Mouse (Mus musculus) kidney, adult 2 months (tissue): ENCODE measurements around the gene Rin3.

ENCODE experiments used
- CTCF ChIP-seq: fragments of 200-500 bp; conservative IDR thresholded peaks from 2 replicates; pipeline ENCODE4 v1.5.1; 2011; ENCODE audit warnings: low read depth, mild to moderate bottlenecking, control low read depth, low read length, moderate library complexity, mixed read lengths; ENCODE audit not compliant: insufficient read depth, insufficient read length
- POLR2A ChIP-seq: fragments of 200-500 bp; IDR thresholded peaks from one replicate; pipeline ENCODE4 v1.6.1; 2011; ENCODE audit warnings: low read depth, low read length, control low read depth

DNA sequence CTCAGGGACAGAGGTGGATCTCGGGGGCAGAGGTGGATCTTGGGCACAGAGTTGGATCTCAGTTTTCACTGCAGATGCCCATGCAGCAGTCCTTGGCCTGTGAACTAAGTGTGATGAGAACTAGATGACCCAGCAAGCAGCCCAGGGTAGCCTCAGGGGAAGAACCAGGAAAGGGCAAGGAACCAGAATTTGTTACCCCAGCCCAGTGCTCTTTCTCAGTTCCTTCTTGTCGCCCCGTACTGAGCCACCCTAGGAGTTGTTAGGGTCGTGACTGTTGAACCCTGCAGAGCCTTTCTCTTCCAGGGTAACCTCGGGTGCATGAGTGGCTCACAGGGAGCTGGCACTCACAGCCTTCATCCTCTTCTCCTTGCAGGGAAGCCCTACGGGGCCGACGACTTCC is 99.3 kb downstream of the Rin3 start:
- TF ChIP-seq CTCF (no peak), POLR2A (no peak)
